Mouse (Mus musculus) left cerebral cortex, adult 9 months (tissue): Measurements from ENCODE around the gene Ythdc1.
"Not testable (repeated sequence)": the region's sequence is repeated elsewhere in the genome, so short reads cannot be mapped to it uniquely, and the experiment has no call there.

ENCODE experiments used
- DNase-seq, 2 experiments: peaks; one replicate each; pipeline ENCODE4 v3.0.0; 2022; ENCODE audit warnings: low spot score in 2 of 2

Gene Ythdc1

DNA sequence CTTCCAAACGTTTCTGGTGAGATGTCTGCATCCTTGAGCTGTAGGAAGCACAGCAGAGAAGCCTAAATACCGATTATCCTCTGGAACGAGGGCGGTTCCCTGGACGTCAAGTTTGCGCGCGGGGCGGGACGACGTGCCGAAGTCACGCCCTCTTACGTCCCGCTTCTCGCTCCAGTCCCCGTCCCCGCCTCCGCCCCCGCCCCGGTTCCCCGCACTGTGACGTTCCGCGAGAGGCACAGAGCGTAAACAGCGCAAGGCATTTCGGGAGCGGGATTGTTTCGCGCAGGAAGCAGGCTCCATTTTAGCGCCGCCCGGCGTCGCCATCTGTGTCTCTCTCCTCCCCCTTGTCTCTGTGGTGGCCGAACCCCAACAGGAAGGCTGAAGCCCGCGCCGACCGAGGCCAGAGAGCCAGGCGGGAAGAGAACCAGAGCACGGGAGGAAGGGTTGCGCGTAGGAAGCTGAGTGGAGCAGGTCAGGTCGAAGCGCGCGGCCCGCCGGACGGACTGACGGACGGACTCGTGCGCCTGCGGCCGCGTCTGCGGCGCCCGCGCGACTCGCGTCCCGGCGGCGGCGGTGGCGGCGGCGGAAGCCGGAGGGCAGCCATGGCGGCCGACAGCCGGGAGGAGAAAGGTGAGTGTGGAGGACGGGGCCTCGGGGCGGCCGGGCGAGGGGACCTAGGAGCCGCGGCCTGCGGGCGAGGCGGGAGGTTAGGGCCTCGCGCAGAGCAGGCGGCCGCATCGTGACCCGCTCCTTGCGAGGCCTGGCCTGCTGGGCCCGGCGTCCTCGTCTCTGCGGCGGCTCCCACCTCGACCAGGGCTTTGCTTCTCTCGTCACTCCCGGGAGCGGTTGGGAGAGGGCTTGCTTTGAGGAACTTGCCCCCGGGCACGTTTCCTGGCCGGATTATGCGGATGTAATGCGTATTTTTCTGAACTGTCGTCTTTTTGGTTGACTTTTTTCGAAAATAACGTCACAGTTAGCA, at the start of gene Ythdc1:
Gene Ythdc1, plus strand, starts transcription at position 260 of the 979 bp plus-strand sequence.
- DNase-seq = peak; percentile 83 to 93

GRCm38 (mm10) chr5:86769015-86769658, 34.9 kb upstream of the Ythdc1 start:
- DNase-seq = no peak

- no peak for DNase-seq
Observed at GRCm38 (mm10) chr5:86771010-86771409, 33.0 kb upstream of the Ythdc1 start.

DNA sequence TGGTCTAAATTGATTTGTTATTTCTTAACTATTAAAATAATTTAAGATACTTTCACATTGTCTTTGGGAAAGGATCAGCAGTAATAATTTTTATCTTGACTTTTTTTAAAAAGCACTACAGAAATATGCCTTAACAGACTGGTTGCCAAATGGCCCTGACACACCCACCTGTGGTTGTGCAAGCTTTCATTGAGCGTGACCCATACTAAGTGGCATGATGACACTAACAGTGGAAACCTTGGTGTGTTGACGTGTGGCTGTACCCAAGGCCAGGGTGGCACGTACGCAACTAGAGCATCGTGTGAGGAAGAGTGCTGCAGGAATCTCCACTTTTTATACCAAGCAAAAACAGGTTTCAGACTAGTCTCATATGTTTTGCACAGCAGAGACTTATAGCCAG, 27.1 kb upstream of the Ythdc1 start:
- no peak for DNase-seq

- no peak for DNase-seq
Observed at GRCm38 (mm10) chr5:86778471-86778870, 25.6 kb upstream of the Ythdc1 start.

DNA sequence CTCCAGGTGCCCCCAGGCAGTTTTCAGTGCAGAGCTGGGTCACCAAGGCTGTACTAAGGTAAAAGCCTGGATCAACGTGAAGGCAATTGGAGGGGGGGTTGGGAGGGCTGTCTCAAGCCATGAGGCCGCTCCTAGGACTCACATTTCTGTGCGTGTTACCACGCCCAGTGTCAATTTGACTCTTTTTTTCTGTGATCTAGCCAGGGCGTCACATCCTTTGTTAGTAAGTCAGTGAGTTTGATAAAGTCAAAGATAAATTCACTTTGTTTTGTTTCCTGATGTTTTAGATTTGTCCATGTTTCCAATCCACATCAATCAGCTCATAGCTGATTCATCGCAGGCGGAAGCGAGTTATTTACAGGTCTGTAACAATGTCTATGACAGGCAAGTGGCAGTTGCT, 21.0 kb upstream of the Ythdc1 start:
- no peak for DNase-seq

DNA sequence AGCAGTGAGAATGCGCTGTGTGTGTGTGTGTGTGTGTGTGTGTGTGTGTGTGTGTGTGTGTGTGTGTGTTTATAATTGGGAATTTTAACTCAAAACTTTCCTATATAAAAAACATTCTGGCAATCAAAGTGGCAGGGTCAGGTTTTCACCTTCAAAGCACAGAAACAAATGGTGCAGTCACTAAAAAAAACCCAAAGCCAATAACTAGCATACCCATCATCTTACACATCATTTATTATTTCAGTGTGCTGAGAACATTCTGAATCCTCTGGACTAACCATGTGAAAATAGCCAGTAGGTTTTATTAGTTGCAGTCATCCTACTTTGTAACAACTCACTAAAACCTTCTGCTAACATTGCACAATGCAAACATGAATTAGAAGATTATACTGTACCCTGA, 19.8 kb upstream of the Ythdc1 start:
- DNase-seq = no peak

- no peak for DNase-seq
Observed at GRCm38 (mm10) chr5:86786798-86787197, 17.2 kb upstream of the Ythdc1 start.

DNA sequence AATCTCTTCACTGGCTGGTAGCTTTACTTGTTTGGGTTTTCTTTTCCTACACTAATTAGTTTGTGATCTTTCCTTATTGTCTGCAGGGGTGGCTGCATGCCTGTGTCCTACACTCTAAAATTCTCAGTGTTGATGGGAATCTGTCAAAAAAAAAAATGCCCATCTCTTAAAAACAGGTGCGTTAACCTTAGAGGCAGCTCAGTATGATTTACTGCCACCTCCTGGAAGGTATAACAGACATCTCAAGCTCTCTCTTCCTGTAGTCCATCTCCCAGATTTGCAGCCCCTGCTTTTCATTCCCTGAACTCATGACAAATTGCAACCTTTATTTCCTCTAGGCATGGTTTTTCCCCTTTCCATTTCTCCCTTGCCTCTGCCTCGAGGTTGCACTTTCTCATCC, 14.1 kb upstream of the Ythdc1 start:
- DNase-seq = no peak

DNA sequence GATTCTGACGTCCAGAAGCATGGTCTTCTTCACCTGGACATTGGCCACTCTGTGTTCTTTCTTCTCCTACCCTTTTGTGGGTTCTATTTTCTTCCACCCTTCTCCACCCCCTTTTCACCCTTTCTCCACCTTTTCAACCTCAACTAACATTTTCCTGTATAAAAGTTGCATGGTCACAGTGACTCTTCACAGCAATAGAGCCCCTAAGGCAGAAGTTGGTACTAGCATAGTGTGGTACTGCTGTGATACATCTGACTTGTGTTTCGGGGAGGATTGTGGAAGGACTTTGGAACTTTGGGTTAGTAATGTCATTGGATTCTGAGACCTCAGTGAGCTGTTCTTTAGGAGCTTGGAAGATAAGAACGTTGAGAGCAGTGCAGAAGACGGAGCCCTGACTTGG, 11.8 kb upstream of the Ythdc1 start:
- DNase-seq = no peak

- no peak for DNase-seq
Observed at GRCm38 (mm10) chr5:86792807-86793206, 11.2 kb upstream of the Ythdc1 start.

DNA sequence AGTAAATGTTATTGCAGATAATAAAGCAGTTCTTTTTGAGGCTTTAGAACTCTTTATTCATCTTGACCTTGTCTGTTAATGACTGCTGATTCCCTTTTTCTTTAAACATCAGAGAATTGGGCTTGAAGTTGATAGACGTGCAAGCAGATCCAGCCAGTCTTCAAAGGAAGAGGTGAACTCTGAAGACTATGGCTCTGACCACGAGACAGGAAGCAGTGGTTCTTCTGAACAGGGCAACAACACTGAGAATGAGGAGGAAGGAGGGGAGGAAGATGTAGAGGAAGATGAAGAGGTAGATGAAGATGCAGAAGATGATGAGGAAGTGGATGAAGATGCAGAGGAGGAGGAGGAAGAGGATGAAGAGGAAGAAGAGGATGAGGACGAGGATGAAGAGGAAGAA, 12.8 kb downstream of the Ythdc1 start:
- no peak for DNase-seq

GRCm38 (mm10) chr5:86836378-86836777, 32.4 kb downstream of the Ythdc1 start:
- DNase-seq = not testable (repeated sequence)

DNA sequence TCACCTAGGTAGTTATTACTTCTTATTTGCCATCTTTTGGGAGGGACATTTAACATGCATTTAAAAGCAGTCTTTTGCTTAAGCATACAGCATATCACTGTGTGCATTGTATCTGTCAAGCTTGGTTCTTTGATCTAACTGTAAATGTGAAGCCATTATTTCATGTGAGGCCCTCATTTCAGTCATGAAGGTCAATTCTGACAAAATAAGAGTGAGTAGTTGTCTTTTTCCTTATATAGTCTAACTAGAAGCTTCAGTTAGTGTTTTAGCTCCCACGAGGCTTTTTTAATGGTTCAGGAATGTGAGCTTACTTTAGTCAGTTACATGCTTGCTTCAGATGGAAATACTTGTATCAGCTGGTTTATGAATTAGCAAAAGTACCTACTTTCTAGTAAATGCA, 34.1 kb downstream of the Ythdc1 start:
- no peak for DNase-seq

- DNase-seq = no peak
Observed at GRCm38 (mm10) chr5:86839472-86839871, 35.5 kb downstream of the Ythdc1 start.

- no peak for DNase-seq
Observed at GRCm38 (mm10) chr5:86840207-86840606, 36.2 kb downstream of the Ythdc1 start.

- not testable (repeated sequence) for DNase-seq
Observed at GRCm38 (mm10) chr5:86841261-86841660, 37.2 kb downstream of the Ythdc1 start.

DNA sequence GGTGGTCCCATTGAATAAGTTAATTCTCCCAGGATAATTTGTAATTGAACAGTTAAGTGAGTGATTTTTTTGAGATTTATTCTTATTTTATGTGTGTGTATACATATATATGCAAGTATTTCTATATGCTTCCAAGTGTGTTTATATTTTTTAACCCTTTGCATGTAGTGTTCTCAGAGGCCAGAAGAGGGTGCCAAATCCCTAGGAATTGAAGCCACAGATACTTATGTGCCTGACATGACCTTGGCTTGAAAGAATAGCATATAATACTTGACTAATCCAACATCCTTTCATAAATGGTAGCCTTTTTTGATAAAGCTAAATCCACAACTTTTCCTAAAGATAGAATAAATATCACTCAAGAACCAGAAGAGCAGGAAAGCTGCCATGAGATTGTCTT, 46.1 kb downstream of the Ythdc1 start:
- peak in 1 of 2 experiments; percentile 21 for DNase-seq

- no peak for DNase-seq
Observed at GRCm38 (mm10) chr5:86851658-86852057, 47.6 kb downstream of the Ythdc1 start.

DNA sequence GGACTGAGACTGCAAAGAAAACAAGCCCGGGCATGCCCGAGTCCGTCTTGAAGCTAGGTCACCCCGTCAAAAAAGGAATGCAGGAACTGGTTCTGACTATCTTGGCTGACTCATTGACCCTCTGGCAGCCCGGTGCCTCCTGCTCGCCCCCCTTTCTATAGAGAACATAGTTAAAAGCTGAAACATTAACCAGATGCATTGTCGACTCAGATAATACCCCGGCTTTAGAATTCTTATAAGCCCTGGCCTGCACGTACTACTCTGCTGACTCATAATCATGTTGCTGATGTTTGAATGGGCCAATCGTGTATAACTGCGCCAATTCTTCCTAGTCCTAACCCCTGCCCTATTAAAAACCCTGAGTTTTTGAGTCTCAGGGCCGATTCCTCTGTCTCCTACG, 52.5 kb downstream of the Ythdc1 start:
- DNase-seq = not testable (repeated sequence)

- no peak for DNase-seq
Observed at GRCm38 (mm10) chr5:86857682-86858081, 53.7 kb downstream of the Ythdc1 start.

GRCm38 (mm10) chr5:86858336-86858735, 54.3 kb downstream of the Ythdc1 start:
- DNase-seq = no peak

GRCm38 (mm10) chr5:86871877-86872276, 67.9 kb downstream of the Ythdc1 start:
- DNase-seq = no peak
